Mouse (Mus musculus) brown adipose tissue, adult 24 weeks (tissue): ENCODE measurements around the gene Samd4. TPM values are rescaled to one million over a fixed set of nuclear protein-coding genes. Genes with fewer than 3 reads are reported as not detected.

Source experiments
- H3K27ac ChIP-seq: fragments of 200-500 bp; replicated peaks from 2 replicates; pipeline ENCODE4 v1.5.1; 2012; ENCODE audit warnings: low read depth, mild to moderate bottlenecking, low read length
- H3K4me1 ChIP-seq: fragments of 200-500 bp; 2 replicates; pipeline ENCODE4 v1.6.1; 2012; ENCODE audit warnings: low read length, mixed read lengths; ENCODE audit not compliant: control insufficient read depth, insufficient read depth, insufficient read length
- H3K4me3 ChIP-seq: fragments of 200-500 bp; 2 replicates; pipeline ENCODE4 v1.5.1; 2012; ENCODE audit warnings: low read depth, mild to moderate bottlenecking, low read length, moderate library complexity; ENCODE audit not compliant: insufficient read depth
- polyA plus RNA-seq: library from polyadenylated mRNA; stranded (reverse); fragments of >200 nt; gene quantifications from 2 replicates; pipeline ENCODE4 v1.2.4, GENCODE M21; 2012; ENCODE audit not compliant: missing spikeins, insufficient read depth, insufficient read length

Gene Samd4
- polyA plus RNA-seq, 1 experiment, result 3.3 TPM

GRCm38 (mm10) chr14:47020886-47021285 is 138.2 kb downstream of the Samd4 start:
- Histone ChIP-seq H3K27ac (no peak overlapping the region), H3K4me1 (no peaks in the 10 kb centered on the region), H3K4me3 (no peak overlapping the region)

- Histone ChIP-seq H3K4me3 (no peak overlapping the region), H3K4me1 (no peaks in the 10 kb centered on the region), H3K27ac (no peak overlapping the region)
These were observed 140.9 kb downstream of the Samd4 start for GRCm38 (mm10) chr14:47023529-47023928.

- no peaks in the 10 kb centered on the region for H3K4me1 ChIP-seq
- H3K27ac ChIP-seq, result no peak overlapping the region
- no peak overlapping the region for H3K4me3 ChIP-seq
These were observed 144.9 kb downstream of the Samd4 start for GRCm38 (mm10) chr14:47027431-47028118.

- H3K27ac ChIP-seq, result no peak overlapping the region
- peaks cover 3% of the 10 kb centered on the region for H3K4me1 ChIP-seq
- H3K4me3 ChIP-seq, result no peak overlapping the region
These were observed 148.9 kb downstream of the Samd4 start for GRCm38 (mm10) chr14:47031542-47031941.

GRCm38 (mm10) chr14:47032140-47032539 is 149.5 kb downstream of the Samd4 start:
- Histone ChIP-seq H3K4me1 (peaks cover 3% of the 10 kb centered on the region), H3K4me3 (no peak overlapping the region), H3K27ac (no peak overlapping the region)

GRCm38 (mm10) chr14:47033423-47033822 is 150.8 kb downstream of the Samd4 start:
- Histone ChIP-seq H3K4me3 (no peak overlapping the region), H3K27ac (no peak overlapping the region), H3K4me1 (peaks cover 3% of the 10 kb centered on the region)

- no peak overlapping the region for H3K27ac ChIP-seq
- no peak overlapping the region for H3K4me3 ChIP-seq
- H3K4me1 ChIP-seq, result no peaks in the 10 kb centered on the region
These were observed 159.0 kb downstream of the Samd4 start for GRCm38 (mm10) chr14:47041699-47042098.

- Histone ChIP-seq H3K4me3 (no peak overlapping the region), H3K4me1 (no peaks in the 10 kb centered on the region), H3K27ac (no peak overlapping the region)
These were observed 166.4 kb downstream of the Samd4 start for GRCm38 (mm10) chr14:47049051-47049450.

GRCm38 (mm10) chr14:47051743-47052610 is 169.3 kb downstream of the Samd4 start:
- H3K4me1 ChIP-seq, result peaks cover 7% of the 10 kb centered on the region; the same call in 1 of the 2 replicates
- H3K27ac ChIP-seq, result no peak overlapping the region
- H3K4me3 ChIP-seq, result no peak overlapping the region

- Histone ChIP-seq H3K4me3 (no peak overlapping the region), H3K4me1 (peaks cover 7% of the 10 kb centered on the region; the same call in 1 of the 2 replicates), H3K27ac (no peak overlapping the region)
These were observed 170.4 kb downstream of the Samd4 start for GRCm38 (mm10) chr14:47053101-47053500.

- no peak overlapping the region for H3K27ac ChIP-seq
These were observed 171.2 kb downstream of the Samd4 start for GRCm38 (mm10) chr14:47053824-47054223.

GRCm38 (mm10) chr14:47058969-47059368 is 176.3 kb downstream of the Samd4 start:
- Histone ChIP-seq H3K4me1 (peaks cover 7% of the 10 kb centered on the region; the same call in 1 of the 2 replicates), H3K4me3 (no peak overlapping the region), H3K27ac (no peak overlapping the region)

More at GRCm38 (mm10) chr14:47053824-47054223, 171.2 kb downstream of the Samd4 start:
- Histone ChIP-seq H3K4me1 (peaks cover 7% of the 10 kb centered on the region; the same call in 1 of the 2 replicates), H3K4me3 (no peak overlapping the region)

GRCm38 (mm10) chr14:47065067-47065466 is 182.4 kb downstream of the Samd4 start:
- H3K4me3 ChIP-seq, result no peak overlapping the region
- H3K4me1 ChIP-seq, result no peaks in the 10 kb centered on the region
- no peak overlapping the region for H3K27ac ChIP-seq

- H3K27ac ChIP-seq, result no peak overlapping the region
- no peak overlapping the region for H3K4me3 ChIP-seq
- H3K4me1 ChIP-seq, result no peaks in the 10 kb centered on the region
These were observed 184.2 kb downstream of the Samd4 start for GRCm38 (mm10) chr14:47066901-47067300.

GRCm38 (mm10) chr14:47074045-47074666 is 191.5 kb downstream of the Samd4 start:
- no peaks in the 10 kb centered on the region for H3K4me1 ChIP-seq
- no peak overlapping the region for H3K27ac ChIP-seq
- no peak overlapping the region for H3K4me3 ChIP-seq
